Mouse (Mus musculus) splenic B cell, adult 2 months (primary cell): Measurements from ENCODE around the gene Ankrd2.
"Not testable (repeated sequence)": the region's sequence is repeated elsewhere in the genome, so short reads cannot be mapped to it uniquely, and the experiment has no call there.

Source experiments
- DNase-seq: peaks from one replicate; pipeline ENCODE4 v3.0.0-alpha.2; 2011; ENCODE audit warnings: low read depth, low spot score
- H3K27me3 ChIP-seq: 2 replicates; pipeline ENCODE4 v1.6.1; 2012; ENCODE audit warnings: mild to moderate bottlenecking, low read length, moderate library complexity, mixed read lengths; ENCODE audit not compliant: control insufficient read depth, poor library complexity, insufficient read depth, severe bottlenecking
- H3K36me3 ChIP-seq: 2 replicates; pipeline ENCODE4 v1.6.1; 2012; ENCODE audit warnings: mild to moderate bottlenecking, low read length, moderate library complexity, mixed read lengths; ENCODE audit not compliant: control insufficient read depth, poor library complexity, insufficient read depth, severe bottlenecking

The Ankrd2 gene

DNA sequence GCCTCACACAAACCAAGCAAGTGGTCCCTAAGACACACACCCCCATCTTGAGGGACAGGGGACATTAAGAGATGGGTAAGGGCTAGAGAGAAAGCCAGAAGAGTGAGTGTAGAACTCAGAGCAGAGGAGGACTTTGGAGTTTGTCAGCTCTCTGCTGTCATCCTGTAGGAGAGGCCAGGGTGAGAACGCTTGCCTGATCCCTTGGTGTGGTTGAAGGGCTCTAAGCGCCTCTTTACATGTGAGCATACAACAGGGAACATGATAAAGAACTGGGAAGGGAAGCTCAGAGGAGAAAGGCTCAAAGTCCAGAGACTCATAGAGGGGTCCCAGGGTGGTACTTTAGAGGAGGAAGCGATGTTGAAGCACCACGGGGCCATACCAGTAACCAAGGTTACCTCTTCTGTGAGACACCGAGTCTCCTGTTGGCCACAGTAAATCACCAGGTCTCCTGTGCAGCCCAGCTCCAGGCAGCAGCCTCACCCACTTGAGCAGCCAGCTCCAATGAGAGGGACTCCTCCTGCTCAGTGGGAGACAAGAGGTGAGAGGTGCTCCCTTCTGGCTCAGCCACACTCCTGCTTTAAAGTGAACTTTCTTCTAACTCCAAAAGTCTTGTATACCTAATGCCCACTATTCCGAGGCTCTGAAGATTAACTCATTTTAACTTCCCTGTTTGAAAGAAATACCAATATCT is 21.1 kb downstream of the Ankrd2 start:
- Histone ChIP-seq H3K27me3 (no peaks in the 10 kb centered on the region), H3K36me3 (no peaks in the 10 kb centered on the region)
- DNase-seq, result no peak

DNA sequence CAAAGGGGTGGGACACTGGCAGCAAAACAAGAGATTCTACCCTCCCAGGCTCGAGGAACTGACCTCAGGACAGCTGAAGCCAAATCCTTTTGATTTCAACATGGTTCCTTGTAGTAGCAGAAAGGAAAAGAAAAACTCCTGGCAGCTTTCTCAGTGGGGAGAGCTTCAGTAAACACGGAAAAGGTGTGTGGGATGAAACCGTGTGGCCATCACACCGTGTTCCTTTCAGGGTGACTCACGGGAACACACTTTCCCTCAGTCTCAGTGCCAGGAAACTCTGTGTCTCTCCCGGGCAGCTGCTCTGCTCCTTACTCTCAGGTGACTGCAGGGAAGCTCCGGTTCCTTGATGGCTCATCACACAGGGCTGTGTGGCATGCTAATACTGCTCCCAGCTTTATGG is 22.6 kb downstream of the Ankrd2 start:
- no peaks in the 10 kb centered on the region for H3K36me3 ChIP-seq
- no peaks in the 10 kb centered on the region for H3K27me3 ChIP-seq
- DNase-seq, result no peak

DNA sequence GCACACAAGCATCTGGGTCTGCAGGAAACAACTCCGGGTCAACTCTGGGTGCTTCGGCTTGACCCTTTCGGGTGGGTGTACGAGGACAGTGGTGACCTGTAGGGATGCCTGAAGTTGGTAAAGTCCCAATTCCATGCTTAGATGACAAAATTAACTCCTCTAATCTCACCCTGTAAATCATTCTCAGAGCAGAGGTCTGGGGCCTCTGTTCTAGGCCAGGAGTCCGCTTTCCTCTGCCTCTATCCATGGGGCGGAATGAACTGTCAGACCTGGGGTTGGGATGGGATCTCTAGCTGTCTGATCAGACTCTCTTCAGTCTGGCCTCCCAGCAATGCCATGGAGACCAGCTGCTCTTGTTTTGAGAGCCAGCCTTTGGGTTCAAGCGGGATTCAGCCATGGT is 25.6 kb downstream of the Ankrd2 start:
- Histone ChIP-seq H3K36me3 (no peaks in the 10 kb centered on the region), H3K27me3 (no peaks in the 10 kb centered on the region)
- no peak for DNase-seq

- H3K27me3 ChIP-seq, result no peaks in the 10 kb centered on the region
- DNase-seq, result no peak
- H3K36me3 ChIP-seq, result no peaks in the 10 kb centered on the region
These were observed 32.8 kb downstream of the Ankrd2 start for GRCm38 (mm10) chr19:42068441-42069240.

GRCm38 (mm10) chr19:42069241-42069525 is 33.4 kb downstream of the Ankrd2 start:
- H3K36me3 ChIP-seq, result no peaks in the 10 kb centered on the region
- no peaks in the 10 kb centered on the region for H3K27me3 ChIP-seq
- no peak for DNase-seq

DNA sequence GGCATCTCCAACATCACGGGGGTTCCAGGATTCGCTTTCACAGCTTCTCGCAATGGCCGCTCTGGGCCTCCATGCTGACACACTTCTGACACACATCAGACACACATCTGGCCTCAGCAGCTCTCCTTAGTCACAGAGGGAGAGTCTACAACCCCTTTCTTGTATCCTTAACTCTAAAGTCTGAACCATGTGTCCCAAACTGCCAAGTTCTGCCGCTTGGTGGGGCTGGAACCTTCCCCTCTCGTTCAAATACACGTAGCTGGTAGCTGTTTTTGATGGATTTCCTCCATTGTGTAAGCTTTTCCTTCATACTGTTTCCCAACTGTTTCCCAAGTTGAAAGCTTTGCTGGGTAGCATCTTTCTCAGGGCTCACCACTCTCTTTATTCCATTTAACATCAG is 35.4 kb downstream of the Ankrd2 start:
- no peak for DNase-seq
- Histone ChIP-seq H3K27me3 (no peaks in the 10 kb centered on the region), H3K36me3 (no peaks in the 10 kb centered on the region)

DNA sequence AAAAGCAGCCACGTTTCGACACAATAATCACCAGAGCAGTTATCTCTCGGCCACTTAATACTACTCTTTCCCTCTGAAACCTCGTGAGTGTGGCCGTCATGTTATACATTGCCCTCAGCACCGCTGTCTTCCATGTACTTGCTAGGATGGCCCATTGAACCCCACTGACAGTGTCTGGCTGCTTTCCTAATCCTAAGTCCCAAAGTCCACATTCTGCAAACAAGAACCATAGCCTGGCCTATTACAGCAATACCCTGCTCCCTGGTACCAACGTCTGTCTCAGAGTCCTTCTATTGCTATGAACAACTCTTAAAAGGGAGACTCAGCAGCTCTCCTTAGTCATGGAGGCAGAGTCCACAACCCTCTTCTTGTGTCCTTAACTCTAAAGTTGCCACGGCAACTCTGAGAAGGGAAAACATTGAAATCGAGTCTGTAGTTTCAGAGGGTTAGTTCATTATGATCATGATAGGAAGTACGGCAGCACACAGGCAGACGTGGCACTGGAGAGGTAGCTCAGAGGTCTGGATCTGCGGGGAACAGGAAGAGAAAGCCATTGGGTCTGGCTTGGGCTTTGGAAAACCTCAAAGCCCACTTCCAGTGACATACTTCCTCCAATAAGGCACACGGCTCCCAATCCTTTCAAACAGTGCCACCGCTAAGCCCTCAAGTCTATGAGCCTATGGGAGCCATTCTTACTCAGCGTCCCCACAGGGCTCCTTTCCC is 36.2 kb downstream of the Ankrd2 start:
- H3K36me3 ChIP-seq, result no peaks in the 10 kb centered on the region
- DNase-seq, result no peak
- H3K27me3 ChIP-seq, result no peaks in the 10 kb centered on the region

GRCm38 (mm10) chr19:42072802-42073201 is 37.0 kb downstream of the Ankrd2 start:
- Histone ChIP-seq H3K27me3 (no peaks in the 10 kb centered on the region), H3K36me3 (no peaks in the 10 kb centered on the region)
- no peak for DNase-seq

GRCm38 (mm10) chr19:42075051-42075450 is 39.3 kb downstream of the Ankrd2 start:
- no peak for DNase-seq
- H3K36me3 ChIP-seq, result no peaks in the 10 kb centered on the region
- no peaks in the 10 kb centered on the region for H3K27me3 ChIP-seq

DNA sequence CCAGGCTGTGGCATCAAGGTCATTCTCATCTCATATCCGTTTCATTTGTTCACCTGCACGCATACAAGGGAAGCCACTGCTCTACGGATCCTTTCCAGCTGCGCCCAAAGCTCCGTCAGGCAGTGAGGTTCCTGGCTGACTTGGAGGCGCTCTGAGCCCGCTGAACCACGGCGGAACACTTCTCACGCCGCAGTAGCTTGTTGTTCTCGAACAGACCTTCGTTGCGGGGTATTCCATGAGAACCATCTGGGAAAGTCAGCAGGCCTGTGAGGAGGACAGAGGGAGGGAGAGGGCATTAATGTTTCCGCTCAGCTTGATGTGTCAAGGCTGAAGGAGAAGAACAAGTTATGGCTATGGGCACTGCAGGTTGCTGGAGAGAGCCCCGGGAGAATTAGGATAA is 40.2 kb downstream of the Ankrd2 start:
- no peak for DNase-seq
- H3K36me3 ChIP-seq, result no peaks in the 10 kb centered on the region
- H3K27me3 ChIP-seq, result no peaks in the 10 kb centered on the region

GRCm38 (mm10) chr19:42078566-42078965 is 42.8 kb downstream of the Ankrd2 start:
- Histone ChIP-seq H3K27me3 (no peaks in the 10 kb centered on the region), H3K36me3 (no peaks in the 10 kb centered on the region)
- DNase-seq, result no peak

DNA sequence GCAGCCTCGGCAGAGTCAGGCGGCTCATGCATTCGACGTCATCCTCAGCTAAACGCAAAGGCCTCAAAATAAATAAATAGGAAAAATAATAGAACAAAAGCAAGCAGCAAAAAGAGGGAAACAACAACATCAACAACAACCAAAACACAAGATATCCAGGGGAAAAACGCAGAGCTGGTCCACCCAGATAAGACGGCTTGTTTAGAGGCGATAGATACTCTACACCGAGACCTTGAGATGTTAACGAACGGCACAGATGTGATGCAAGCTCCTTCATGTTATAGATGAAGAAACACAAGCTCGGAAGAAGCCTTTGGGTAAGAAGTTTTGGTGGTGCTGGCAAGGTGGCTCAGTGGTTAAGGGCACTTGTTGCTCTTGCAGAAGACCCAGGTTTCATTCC is 43.2 kb downstream of the Ankrd2 start:
- H3K36me3 ChIP-seq, result no peaks in the 10 kb centered on the region
- no peak for DNase-seq
- no peaks in the 10 kb centered on the region for H3K27me3 ChIP-seq

DNA sequence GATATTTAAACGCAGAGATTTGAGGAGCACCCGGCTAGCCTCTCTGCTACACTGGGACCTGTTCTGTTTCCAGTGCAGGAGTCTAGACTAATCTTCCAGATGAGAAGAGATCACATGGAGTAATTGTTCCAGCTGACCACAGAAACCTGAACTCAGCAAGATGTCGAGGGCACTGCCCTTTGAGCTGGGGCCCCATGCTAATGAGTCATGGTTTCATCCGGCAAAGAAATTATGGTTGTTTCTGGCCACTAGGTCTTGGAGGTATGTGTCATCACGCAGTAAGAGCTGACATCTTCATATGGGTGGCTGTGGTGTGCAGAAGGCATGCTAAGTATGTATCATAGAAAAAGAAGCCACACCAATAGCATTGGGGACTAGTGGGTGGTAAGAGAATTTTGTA is 44.1 kb downstream of the Ankrd2 start:
- DNase-seq, result no peak
- H3K36me3 ChIP-seq, result no peaks in the 10 kb centered on the region
- H3K27me3 ChIP-seq, result no peaks in the 10 kb centered on the region

DNA sequence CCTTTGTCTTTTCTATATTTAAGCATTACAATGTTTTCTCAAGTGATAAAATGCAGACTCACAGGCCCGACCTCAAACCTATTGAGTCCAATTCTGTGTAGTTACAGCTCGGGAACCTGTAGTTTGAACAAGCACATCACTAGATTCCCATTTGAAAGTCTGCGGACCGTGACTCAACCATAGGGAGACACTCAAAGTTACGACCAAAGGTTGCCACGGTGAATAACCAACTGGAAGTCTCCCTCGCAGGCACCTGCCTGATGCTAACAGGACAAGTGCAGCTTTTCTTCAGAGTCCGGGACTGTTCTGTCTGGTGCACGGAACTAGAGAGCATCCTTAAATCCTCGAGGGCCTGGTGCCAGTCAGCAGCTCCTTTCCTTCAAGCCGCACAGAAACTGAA is 44.7 kb downstream of the Ankrd2 start:
- no peak for DNase-seq
- no peaks in the 10 kb centered on the region for H3K36me3 ChIP-seq
- no peaks in the 10 kb centered on the region for H3K27me3 ChIP-seq

GRCm38 (mm10) chr19:42081613-42082012 is 45.8 kb downstream of the Ankrd2 start:
- not testable (repeated sequence) for H3K36me3 ChIP-seq, H3K27me3 ChIP-seq, DNase-seq
